Mouse (Mus musculus) lung, postnatal 14 days (tissue): Measurements from ENCODE around the gene Taldo1.
A peak's percentile ranks its signal among the peaks of the same experiment; 100 is the strongest.
"Not testable (repeated sequence)": the region's sequence is repeated elsewhere in the genome, so short reads cannot be mapped to it uniquely, and the experiment has no call there.

ENCODE experiments used
- DNase-seq: peaks from one replicate; pipeline ENCODE4 v3.0.0; 2021

The Taldo1 gene

GRCm38 (mm10) chr7:141442199-141442598 lies 50.2 kb downstream of the Taldo1 start:
- no peak for DNase-seq

- DNase-seq: no peak
These were observed 51.3 kb downstream of the Taldo1 start for GRCm38 (mm10) chr7:141443081-141443821.

- DNase-seq: peak; percentile 69
These were observed 51.8 kb downstream of the Taldo1 start, which contains the start of gene Pidd1 for GRCm38 (mm10) chr7:141443828-141444237. Pidd1 (minus strand) TSS chr7:141444025.

GRCm38 (mm10) chr7:141446374-141446773 lies 54.4 kb downstream of the Taldo1 start:
- DNase-seq: not testable (repeated sequence)

- DNase-seq: peak; percentile 92
These were observed 55.4 kb downstream of the Taldo1 start, which contains the start of gene Rplp2 for GRCm38 (mm10) chr7:141447110-141447991. Rplp2 (plus strand) TSS chr7:141447370.

- DNase-seq: no peak
These were observed 59.9 kb downstream of the Taldo1 start for GRCm38 (mm10) chr7:141451928-141452327.
